Mouse (Mus musculus) retina, postnatal 7 days (tissue): ENCODE data around the gene Slc41a1.
"Not testable (repeated sequence)": the region's sequence is repeated elsewhere in the genome, so short reads cannot be mapped to it uniquely, and the experiment has no call there.

Source experiments
- DNase-seq: peaks from one replicate; pipeline ENCODE4 v3.0.0-alpha.2; 2012; ENCODE audit warnings: low read depth, low spot score

Slc41a1 gene

GRCm38 (mm10) chr1:131827207-131827786, at the start of gene Slc41a1:
Gene Slc41a1 (plus strand): TSS chr1:131827493.
- no peak for DNase-seq

- no peak for DNase-seq
These were observed 32.7 kb upstream of the Slc41a1 start for GRCm38 (mm10) chr1:131794591-131794990.

- no peak for DNase-seq
These were observed 32.1 kb upstream of the Slc41a1 start for GRCm38 (mm10) chr1:131795171-131795570.

DNA sequence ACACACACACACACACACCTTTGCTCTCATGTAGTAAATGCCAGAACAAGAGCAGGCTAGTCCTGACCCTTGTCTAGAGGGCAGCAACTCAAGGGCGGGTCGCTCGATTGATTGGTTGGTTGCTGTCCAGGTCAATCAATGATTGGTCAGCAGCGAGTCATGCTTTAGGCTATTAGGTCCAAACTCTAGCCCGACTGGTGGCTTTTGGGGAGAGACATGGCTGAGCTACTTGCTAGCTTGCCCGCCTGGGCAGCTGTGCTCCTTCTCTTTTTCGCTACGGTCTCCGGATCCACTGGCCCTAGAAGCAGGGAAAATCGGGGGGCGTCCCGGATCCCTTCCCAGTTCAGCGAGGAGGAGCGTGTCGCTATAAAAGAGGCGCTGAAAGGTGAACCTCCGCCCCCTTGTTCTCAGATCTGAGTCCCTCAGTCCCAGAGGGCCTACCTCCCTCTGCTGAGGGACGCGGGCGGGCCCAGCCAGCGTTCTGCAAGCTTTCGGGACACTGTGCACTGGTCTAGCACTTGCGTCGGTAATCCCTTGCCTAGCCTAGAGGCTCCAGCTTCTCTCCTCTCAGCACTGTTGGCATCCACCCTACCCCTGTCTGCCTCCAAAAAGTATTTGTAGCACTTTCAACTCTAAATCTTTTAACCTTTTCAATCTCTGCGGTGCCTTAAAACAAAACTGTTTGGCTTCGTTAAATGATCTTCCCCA, 29.9 kb upstream of the Slc41a1 start, which contains the start of gene Pm20d1:
Gene Pm20d1, plus strand, starts transcription at position 180 of the 708 bp plus-strand sequence.
- DNase-seq = no peak

DNA sequence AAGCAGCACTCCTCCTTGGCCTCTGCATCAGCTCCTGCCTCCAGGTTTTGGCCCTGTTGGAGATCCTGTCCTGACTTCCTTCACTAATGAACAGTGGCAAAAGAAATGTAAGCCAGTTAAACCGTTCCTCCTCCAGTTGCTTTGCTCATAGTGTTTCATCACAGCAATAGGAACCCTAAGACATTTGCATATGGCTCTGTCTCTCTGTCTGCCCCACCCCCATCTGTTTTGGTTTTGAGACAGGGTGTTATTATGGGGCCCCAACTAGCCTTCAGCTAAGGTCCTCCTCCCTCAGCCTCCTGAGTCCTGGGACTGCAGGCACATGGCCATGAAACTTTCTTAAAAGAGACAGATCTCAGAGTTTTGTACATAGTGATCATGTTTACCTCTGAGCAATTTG, 27.3 kb upstream of the Slc41a1 start:
- DNase-seq = no peak

GRCm38 (mm10) chr1:131801071-131801470, 26.2 kb upstream of the Slc41a1 start:
- no peak for DNase-seq

DNA sequence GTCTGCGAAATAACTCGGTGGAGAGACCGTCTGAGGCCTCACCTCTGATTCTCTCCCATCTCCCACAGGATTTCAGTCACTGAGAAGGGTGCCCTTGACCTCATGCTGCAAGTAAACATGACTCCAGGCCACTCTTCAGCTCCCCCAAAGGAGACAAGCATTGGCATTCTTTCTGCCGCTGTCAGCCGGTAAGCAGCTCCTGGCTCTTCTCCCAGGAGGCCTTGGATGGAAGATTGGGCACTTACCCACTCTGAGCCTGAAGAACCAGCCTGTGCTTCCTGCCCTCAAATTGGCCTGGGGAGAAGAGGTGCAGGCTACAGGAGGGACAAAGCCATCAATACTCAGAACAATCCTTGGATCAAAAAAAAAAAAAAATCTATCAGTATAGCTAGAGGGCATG, 24.6 kb upstream of the Slc41a1 start:
- DNase-seq = no peak

GRCm38 (mm10) chr1:131804166-131804565, 23.1 kb upstream of the Slc41a1 start:
- no peak for DNase-seq

- DNase-seq = no peak
These were observed 18.3 kb upstream of the Slc41a1 start for GRCm38 (mm10) chr1:131808986-131809385.

GRCm38 (mm10) chr1:131809651-131810050, 17.6 kb upstream of the Slc41a1 start:
- DNase-seq = no peak

DNA sequence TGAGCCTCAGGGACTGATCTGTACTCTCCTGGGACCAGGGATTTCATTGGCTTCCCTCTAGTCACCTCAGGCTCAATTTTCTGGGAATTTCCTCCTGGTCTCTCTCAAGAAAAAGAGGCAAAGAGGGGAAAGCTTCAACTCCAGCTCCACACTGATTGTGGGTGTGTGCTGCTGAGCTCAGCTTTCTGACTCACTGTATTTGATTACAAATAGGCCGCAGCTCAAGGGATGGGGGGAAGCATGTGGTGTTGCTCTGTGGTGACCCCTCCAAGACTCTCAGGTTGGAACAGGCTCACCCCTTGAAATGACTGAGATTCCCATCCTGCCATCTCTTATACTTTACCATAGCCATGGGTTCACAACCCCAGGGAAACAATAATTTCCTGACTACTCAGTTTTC, 15.9 kb upstream of the Slc41a1 start:
- no peak for DNase-seq

GRCm38 (mm10) chr1:131812006-131812405, 15.3 kb upstream of the Slc41a1 start:
- DNase-seq = no peak

- no peak for DNase-seq
These were observed 14.5 kb upstream of the Slc41a1 start for GRCm38 (mm10) chr1:131812631-131813295.

- no peak for DNase-seq
These were observed 13.6 kb upstream of the Slc41a1 start for GRCm38 (mm10) chr1:131813731-131814130.

GRCm38 (mm10) chr1:131814191-131814590, 13.1 kb upstream of the Slc41a1 start:
- no peak for DNase-seq

- no peak for DNase-seq
These were observed 10.4 kb upstream of the Slc41a1 start for GRCm38 (mm10) chr1:131816886-131817285.

DNA sequence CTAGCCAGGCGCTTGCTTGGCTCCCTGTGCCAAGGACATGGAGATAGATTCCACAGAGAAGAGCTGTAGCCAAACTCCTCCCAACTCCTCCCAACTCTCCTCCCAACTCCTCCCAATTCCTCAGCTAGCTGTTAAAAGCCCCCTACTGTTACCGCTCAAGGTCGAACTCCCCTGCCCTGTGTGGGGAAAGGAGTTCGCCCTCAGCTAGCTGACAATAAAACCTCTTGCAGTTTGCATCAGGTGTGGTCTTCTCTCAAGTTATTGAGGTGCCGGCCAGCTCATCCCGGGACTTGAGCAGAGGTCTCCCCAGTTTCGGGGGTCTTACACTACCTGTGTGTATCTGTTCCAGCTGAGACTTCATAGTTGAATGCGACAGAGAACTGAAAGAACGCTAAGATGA, 6.9 kb upstream of the Slc41a1 start:
- not testable (repeated sequence) for DNase-seq

GRCm38 (mm10) chr1:131820887-131821328, 6.4 kb upstream of the Slc41a1 start:
- DNase-seq = no peak

- DNase-seq = no peak
These were observed 5.0 kb upstream of the Slc41a1 start for GRCm38 (mm10) chr1:131822292-131822691.

DNA sequence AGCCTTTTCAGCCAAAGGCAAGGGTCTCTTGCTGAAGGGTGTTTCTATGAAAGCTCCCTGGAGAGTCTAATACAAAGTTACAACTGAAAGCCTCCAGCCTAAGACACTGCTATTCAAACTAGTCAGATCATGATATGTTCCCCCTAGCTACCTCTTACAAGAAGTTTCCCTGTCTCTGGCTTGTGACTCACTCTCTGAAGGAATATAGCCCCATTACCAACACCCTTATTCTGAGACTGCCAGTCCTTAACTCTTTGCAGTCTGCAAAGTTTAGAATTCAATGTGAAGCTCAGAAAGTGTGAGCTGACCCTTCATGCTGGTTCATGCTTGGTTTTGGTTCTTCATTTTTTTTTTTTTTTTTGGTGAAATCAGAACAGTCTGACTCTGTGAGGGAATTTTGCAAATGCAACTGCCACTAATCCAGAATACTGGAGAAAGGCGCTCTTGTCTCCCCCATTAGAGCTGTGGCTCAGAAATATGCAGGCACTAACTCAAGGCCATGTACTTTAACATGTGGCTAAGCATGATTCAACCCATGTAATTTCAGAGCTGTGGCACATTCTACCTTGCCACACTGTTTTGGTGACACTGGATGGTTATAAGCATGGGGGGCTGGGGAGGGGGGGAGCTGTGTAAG, 4.3 kb upstream of the Slc41a1 start:
- DNase-seq = no peak

- DNase-seq = no peak
These were observed 3.7 kb upstream of the Slc41a1 start for GRCm38 (mm10) chr1:131823563-131823962.

GRCm38 (mm10) chr1:131824528-131825181, 2.6 kb upstream of the Slc41a1 start:
- DNase-seq = no peak
